ENCODE assay signal across 14 mouse cellular contexts in the genomic region with DNA sequence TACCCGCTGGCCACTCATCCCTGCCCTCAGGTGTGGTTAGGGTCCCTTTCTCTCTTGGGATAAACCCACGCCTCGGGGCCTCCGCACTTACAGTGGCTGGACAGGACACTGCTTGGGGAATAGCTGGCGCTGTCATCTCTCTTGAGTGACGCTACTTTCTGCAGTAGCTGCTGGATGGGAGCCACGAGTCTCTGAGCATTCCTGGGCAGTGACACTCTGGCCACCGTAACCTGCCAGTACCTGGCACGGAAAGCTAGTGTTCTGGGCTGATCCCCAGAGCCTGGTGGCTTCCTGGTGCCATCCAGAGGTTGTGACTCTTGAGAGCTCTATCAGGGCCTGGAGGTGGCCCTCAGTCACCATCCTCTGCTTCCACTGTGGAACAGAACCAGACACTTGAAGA. TPM values are rescaled to one million over a fixed set of nuclear protein-coding genes. Genes with fewer than 3 reads are reported as not detected.
DNase-seq lines count a peak whose midpoint lies in the region; ATAC-seq and TF ChIP-seq lines count a peak whose summit lies in the region.
"Had no signal": no experiment of that assay in that cellular context is flagged by ENCODE, and none has a peak within 500 bp of the region (broad histone marks: within the 10 kb centered on the region; RNA-seq: fewer than 3 reads in every experiment).

No protein-coding gene starts in this region.

- no peak overlapping the region for H3K4me3 ChIP-seq in heart, embryonic 10.5 days
- no peak overlapping the region for H3K4me3 ChIP-seq in left cerebral cortex, adult 2 months
- no peak overlapping the region for H3K4me3 ChIP-seq in hindbrain, embryonic 14.5 days (replicated peaks; ENCODE audit: low read length)
- H3K4me3 ChIP-seq: heart, embryonic 13.5 days had no signal

- intact Hi-C loops in left cerebral cortex, adult 2 months (cut with DNase I), result no loop called here
- intact Hi-C loops in left cerebral cortex, postnatal 36 days (cut with DNase I), result loop anchor here (2.0 kb wide), 1 partner anchor 14 kb away; a partner anchor contains a TSS

- H3K36me3 ChIP-seq in heart, embryonic 10.5 days, result no peaks in the 10 kb centered on the region
- H3K36me3 ChIP-seq in hindbrain, embryonic 14.5 days (replicated peaks; ENCODE audit: control insufficient read depth, insufficient read depth), result no peaks in the 10 kb centered on the region
- H3K36me3 ChIP-seq: heart, embryonic 13.5 days had no signal

- peaks cover 16% of the 10 kb centered on the region for H3K27me3 ChIP-seq in heart, embryonic 10.5 days (ENCODE audit: insufficient read depth, poor library complexity, severe bottlenecking)
- H3K27me3 ChIP-seq in hindbrain, embryonic 14.5 days (ENCODE audit: control insufficient read depth, insufficient read depth, low read length), result no peaks in the 10 kb centered on the region
- H3K27me3 ChIP-seq: heart, embryonic 13.5 days had no signal

- WGBS in heart, embryonic 10.5 days, result 74% methylated on average over 9 of the region's 9 CpGs
- 88% methylated on average over 9 of the region's 9 CpGs for WGBS in hindbrain, embryonic 14.5 days

- no peak overlapping the region for H3K4me2 ChIP-seq in hindbrain, embryonic 14.5 days (replicated peaks)
- H3K4me2 ChIP-seq: heart, embryonic 13.5 days had no signal

- peaks cover 23% of the 10 kb centered on the region for H3K4me1 ChIP-seq in heart, embryonic 10.5 days
- H3K4me1 ChIP-seq in hindbrain, embryonic 14.5 days (replicated peaks; ENCODE audit: control insufficient read depth, insufficient read depth, low read length), result peaks cover 5% of the 10 kb centered on the region; the same call in 1 of the 2 replicates

- H3K27ac ChIP-seq in heart, embryonic 10.5 days, result no peak overlapping the region
- H3K27ac ChIP-seq in left cerebral cortex, adult 2 months, result peak overlapping the region; percentile 76
- no peak overlapping the region for H3K27ac ChIP-seq in hindbrain, embryonic 14.5 days
- H3K27ac ChIP-seq: heart, embryonic 13.5 days; liver, embryonic 14.5 days had no signal

- no peaks in the 10 kb centered on the region for H3K9me3 ChIP-seq in heart, embryonic 10.5 days
- no peaks in the 10 kb centered on the region for H3K9me3 ChIP-seq in hindbrain, embryonic 14.5 days (ENCODE audit: control insufficient read depth, low read length)
- H3K9me3 ChIP-seq: heart, embryonic 13.5 days had no signal

- no peak for ATAC-seq in hindbrain, embryonic 14.5 days (ENCODE audit: low FRiP score)
- ATAC-seq: CD4-positive, CD25-positive, alpha-beta regulatory T cell, adult 4 months; forebrain, postnatal 0 days had no signal

- H3K9ac ChIP-seq in hindbrain, embryonic 14.5 days, result no peak overlapping the region
- H3K9ac ChIP-seq: forebrain, postnatal 0 days; heart, embryonic 13.5 days; liver, embryonic 14.5 days had no signal

- DNase-seq in heart, adult 11 months, result peak; percentile 95
- DNase-seq in heart, embryonic 10.5 days (ENCODE audit: low spot score), result no peak
- DNase-seq in left cerebral cortex, adult 2 months (ENCODE audit: extremely low spot score in 1 of 2, low spot score in 2 of 2), result no peak
- no peak for DNase-seq in left cerebral cortex, postnatal 36 days (ENCODE audit: low spot score in 2 of 2)
- DNase-seq in heart, adult 8-10 months (ENCODE audit: low spot score), result peak; percentile 51
- peak; percentile 26 to 56 for DNase-seq in kidney, postnatal 36 days
- DNase-seq in thymus, postnatal 25 days, result no peak
- no peak for DNase-seq in hindbrain, embryonic 14.5 days (ENCODE audit: low spot score)
- DNase-seq: cerebellum, adult 11-12 months; forebrain, postnatal 0 days; lung, postnatal 14 days had no signal

- no peak for TF ChIP-seq CTCF in left cerebral cortex, adult 2 months (IDR thresholded peaks at IDR 0.05)

RNA-seq across cellular contexts. Expression of a gene that starts 13.4 kb away (rescaled TPM):
- 3.2 and 3.7 TPM in 2 replicates for polyA plus RNA-seq in heart, embryonic 10.5 days (2016; fragmentation: Nextera tagmentation; extraction: Ambion mirVana)
- 10 to 100 TPM; 22.8 to 24.9 TPM for total RNA-seq in left cerebral cortex, adult 2 months (2021)
- 10 to 100 TPM; 18.2 to 20.3 TPM for total RNA-seq in left cerebral cortex, postnatal 36 days (2021)
- total RNA-seq in heart, adult 8-10 months (2022), result 1 to 10 TPM in 2 of 4 experiments, under 1 TPM in 2; 0.82 to 1.2 (median 1.0) TPM
- 6.2 and 6.6 TPM in 2 replicates for polyA plus RNA-seq in hindbrain, embryonic 14.5 days (2014; fragmentation: Nextera tagmentation; extraction: Ambion mirVana)

RNA-seq across cellular contexts. Expression of a gene that starts 14.5 kb away (rescaled TPM):
- polyA plus RNA-seq in heart, embryonic 10.5 days (2016; fragmentation: Nextera tagmentation; extraction: Ambion mirVana), result 4.2 and 4.8 TPM in 2 replicates
- total RNA-seq in left cerebral cortex, adult 2 months (2021), result 100 to 1,000 TPM; 375 to 385 TPM
- 100 to 1,000 TPM; 380 to 388 TPM for total RNA-seq in left cerebral cortex, postnatal 36 days (2021)
- total RNA-seq in heart, adult 8-10 months (2022), result 1 to 10 TPM; 2.1 to 4.5 (median 3.1) TPM
- 19.6 and 23.7 TPM in 2 replicates for polyA plus RNA-seq in hindbrain, embryonic 14.5 days (2014; fragmentation: Nextera tagmentation; extraction: Ambion mirVana)

Comparison
In these comparisons a context has a peak if more than half of its experiments do, and no peak if none do; other contexts are left out.
1. DNase-seq: peak in heart, adult 11 months (single experiment), heart, adult 8-10 months (single experiment) and kidney, postnatal 36 days (2 of 2); none in heart, embryonic 10.5 days (single experiment), left cerebral cortex, adult 2 months (0 of 2), left cerebral cortex, postnatal 36 days (0 of 2), thymus, postnatal 25 days (single experiment) and hindbrain, embryonic 14.5 days (single experiment).
2. RNA of a gene that starts 13.4 kb away (total RNA-seq): 22.8 to 24.9 TPM in left cerebral cortex, adult 2 months and 18.2 to 20.3 TPM in left cerebral cortex, postnatal 36 days; 0.82 to 1.2 TPM in heart, adult 8-10 months; every median in the first group is over 4 times any median in the second.
3. RNA of a gene that starts 14.5 kb away (total RNA-seq): 380 to 388 TPM in left cerebral cortex, postnatal 36 days and 375 to 385 TPM in left cerebral cortex, adult 2 months; 2.1 to 4.5 TPM in heart, adult 8-10 months; every median in the first group is over 10 times any median in the second.